Mouse (Mus musculus) embryonic facial prominence, embryonic 11.5 days (tissue): ENCODE results near the gene Elk4. TPM values are rescaled to one million over a fixed set of nuclear protein-coding genes. Genes with fewer than 3 reads are reported as not detected.

Experiments used
- ATAC-seq: fragments of 200-750 bp; cut with Nextera tagmentation; replicated peaks from 2 replicates; pipeline ENCODE4 v1.8.0; 2017; ENCODE audit warnings: low read depth; ENCODE audit not compliant: insufficient number of reproducible peaks, low FRiP score, low TSS enrichment
- DNase-seq: peaks from one replicate; pipeline ENCODE4 v3.0.0-alpha.2; 2015; ENCODE audit warnings: low spot score
- H3K27ac ChIP-seq: fragments of 300-500 bp; sonication (generic); replicated peaks from 2 replicates; pipeline ENCODE4 v1.5.1; 2014; ENCODE audit warnings: mild to moderate bottlenecking, low read depth, low read length, control low read depth
- H3K27me3 ChIP-seq: fragments of 300-500 bp; sonication (generic); 2 replicates; pipeline ENCODE4 v1.6.1; 2014; ENCODE audit warnings: mild to moderate bottlenecking, low read length, moderate library complexity, mixed read lengths; ENCODE audit not compliant: control insufficient read depth, insufficient read depth
- H3K36me3 ChIP-seq: fragments of 300-500 bp; sonication (generic); replicated peaks from 2 replicates; pipeline ENCODE4 v1.6.1; 2014; ENCODE audit warnings: low read depth, mild to moderate bottlenecking, low read length, moderate library complexity, mixed read lengths; ENCODE audit not compliant: control insufficient read depth, insufficient read depth
- H3K4me1 ChIP-seq: fragments of 300-500 bp; sonication (generic); 2 replicates; pipeline ENCODE4 v1.6.1; 2014; ENCODE audit warnings: low read length, mixed read lengths; ENCODE audit not compliant: control insufficient read depth, insufficient read depth
- H3K4me2 ChIP-seq: fragments of 300-500 bp; sonication (generic); 2 replicates; pipeline ENCODE4 v1.6.1; 2014; ENCODE audit warnings: low read depth, mild to moderate bottlenecking, control low read depth, low read length, moderate library complexity
- H3K4me3 ChIP-seq: fragments of 300-500 bp; sonication (generic); 2 replicates; pipeline ENCODE4 v1.5.1; 2014; ENCODE audit warnings: low read depth, low read length, control low read depth
- H3K9ac ChIP-seq: fragments of 300-500 bp; sonication (generic); replicated peaks from 2 replicates; pipeline ENCODE4 v1.6.1; 2014; ENCODE audit warnings: mild to moderate bottlenecking, control low read depth, low read length
- H3K9me3 ChIP-seq: fragments of 300-500 bp; sonication (generic); replicated peaks from 2 replicates; pipeline ENCODE4 v1.6.1; 2016; ENCODE audit warnings: mild to moderate bottlenecking, low read length, inconsistent platforms, mixed read lengths; ENCODE audit not compliant: control insufficient read depth
- WGBS: fragments of 180-500 bp; shearing (Covaris S2); extraction: QIAGEN DNeasy Blood & Tissue Kit; methylation state at CpG from one replicate; pipeline ENCODE4 v1.1.7; 2014; 5-methylcytosine and 5-hydroxymethylcytosine counted together
- polyA plus RNA-seq: library from polyadenylated mRNA; unstranded; fragments of >200 nt; fragmentation: Nextera tagmentation; extraction: Ambion mirVana; gene quantifications from 2 replicates; pipeline ENCODE4 v1.2.1, GENCODE M21; 2014

Gene Elk4
- polyA plus RNA-seq, 1 experiment from 2014 or later: 19.8 TPM

DNA sequence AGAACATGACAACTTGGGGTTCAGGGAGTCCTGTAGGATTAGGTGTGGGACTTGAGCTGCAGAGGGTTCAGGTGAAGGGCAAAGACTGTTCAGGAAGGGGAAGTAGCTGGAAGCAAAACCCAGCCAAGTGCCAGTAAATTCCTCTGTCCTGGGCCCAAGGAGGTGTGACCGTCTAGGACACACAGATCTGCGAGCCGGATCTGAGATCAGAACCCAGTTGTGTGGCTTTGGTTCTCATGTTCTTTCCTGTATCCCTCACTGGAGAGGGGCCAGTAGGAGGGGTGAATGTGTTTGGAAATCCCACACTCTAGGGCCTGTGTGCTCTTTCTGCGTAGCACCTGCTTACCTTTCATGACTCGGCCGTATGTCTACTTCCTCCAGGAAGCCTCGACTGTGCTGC lies 40.1 kb upstream of the Elk4 start:
- no peaks in the 10 kb centered on the region for H3K9me3 ChIP-seq
- H3K4me2 ChIP-seq: no peak overlapping the region
- ATAC-seq (no peak), DNase-seq (no peak)
- peaks cover 18% of the 10 kb centered on the region for H3K27me3 ChIP-seq
- H3K27ac ChIP-seq: no peak overlapping the region
- H3K4me1 ChIP-seq: peaks cover 13% of the 10 kb centered on the region
- H3K4me3 ChIP-seq: no peak overlapping the region
- 78% methylated on average over 7 of the region's 7 CpGs for WGBS
- H3K36me3 ChIP-seq: no peaks in the 10 kb centered on the region
- H3K9ac ChIP-seq: no peak overlapping the region

DNA sequence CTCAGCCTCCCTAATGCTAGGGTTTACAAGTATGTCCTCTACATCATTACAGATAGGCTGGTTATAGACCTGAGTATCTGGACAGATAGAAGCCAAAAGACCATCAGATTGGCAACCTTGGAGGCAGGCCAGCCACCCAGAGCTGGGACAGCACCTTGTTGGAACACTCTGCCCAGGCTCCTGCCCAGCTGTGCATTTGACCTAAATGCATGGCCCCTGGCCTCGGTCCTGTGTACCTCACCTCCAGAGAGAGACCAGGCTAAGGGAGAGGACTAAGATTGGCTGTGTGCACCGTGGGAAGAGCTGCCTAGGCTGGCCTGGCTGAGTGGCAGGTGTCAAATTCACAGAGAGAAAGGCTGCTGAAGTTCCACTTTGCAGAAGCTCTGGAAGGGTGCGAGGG lies 38.9 kb upstream of the Elk4 start:
- Histone ChIP-seq H3K9ac (no peak overlapping the region), H3K4me1 (peaks cover 19% of the 10 kb centered on the region), H3K36me3 (no peaks in the 10 kb centered on the region), H3K9me3 (no peaks in the 10 kb centered on the region), H3K27ac (no peak overlapping the region), H3K4me3 (no peak overlapping the region), H3K4me2 (no peak overlapping the region), H3K27me3 (peaks cover 12% of the 10 kb centered on the region)
- DNase-seq (no peak), ATAC-seq (no peak)
- 39% methylated on average over 3 of the region's 3 CpGs for WGBS

DNA sequence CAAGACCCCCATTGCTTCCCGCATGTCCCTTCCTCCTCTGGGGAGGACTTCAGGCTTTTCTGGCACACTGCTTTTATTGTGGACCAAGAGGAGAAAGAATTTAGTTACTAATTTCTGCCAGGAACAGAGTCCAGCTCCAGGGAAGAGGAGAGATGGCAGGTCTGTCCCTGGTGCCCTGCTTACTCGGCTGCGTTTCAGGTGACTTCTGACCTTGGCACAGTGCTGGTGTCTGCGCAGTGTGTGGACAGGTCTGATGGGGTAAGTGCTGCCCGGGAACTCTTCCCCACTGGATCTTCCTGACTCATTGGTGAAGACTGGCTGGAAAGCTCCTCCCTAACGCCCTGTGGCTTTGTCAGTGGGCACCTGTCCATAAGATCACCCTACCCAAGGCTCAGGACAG lies 38.4 kb upstream of the Elk4 start:
- 67% methylated on average over 6 of the region's 6 CpGs for WGBS
- Histone ChIP-seq H3K4me2 (no peak overlapping the region), H3K27ac (no peak overlapping the region), H3K36me3 (no peaks in the 10 kb centered on the region), H3K4me1 (peaks cover 19% of the 10 kb centered on the region), H3K4me3 (no peak overlapping the region), H3K9me3 (no peaks in the 10 kb centered on the region), H3K27me3 (peaks cover 10% of the 10 kb centered on the region), H3K9ac (no peak overlapping the region)
- DNase-seq (no peak), ATAC-seq (no peak)

DNA sequence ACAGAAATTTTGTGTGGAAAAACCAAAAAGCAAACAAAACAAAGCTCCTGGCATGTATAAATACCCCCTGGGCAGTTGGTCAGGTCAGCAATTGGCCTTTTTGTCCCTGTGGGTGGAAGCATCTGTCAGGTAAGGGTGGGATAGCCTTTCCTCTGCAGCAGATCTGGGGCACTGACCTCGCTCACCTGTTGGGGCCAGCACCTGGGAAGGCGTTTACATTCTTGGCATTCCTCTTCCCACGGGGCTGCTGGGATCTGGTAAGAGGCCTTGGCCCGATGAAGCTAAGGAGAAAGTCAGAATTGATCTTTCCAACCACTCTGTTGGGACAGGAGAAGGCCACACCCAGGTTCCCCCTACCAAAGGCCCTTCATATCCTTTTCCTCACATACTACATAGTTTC lies 37.6 kb upstream of the Elk4 start:
- Histone ChIP-seq H3K9me3 (no peaks in the 10 kb centered on the region), H3K36me3 (no peaks in the 10 kb centered on the region), H3K4me2 (no peak overlapping the region), H3K27me3 (peaks cover 5% of the 10 kb centered on the region), H3K9ac (no peak overlapping the region), H3K4me3 (no peak overlapping the region), H3K4me1 (peaks cover 19% of the 10 kb centered on the region), H3K27ac (no peak overlapping the region)
- ATAC-seq (no peak), DNase-seq (no peak)
- WGBS: 38% methylated on average over 4 of the region's 4 CpGs

DNA sequence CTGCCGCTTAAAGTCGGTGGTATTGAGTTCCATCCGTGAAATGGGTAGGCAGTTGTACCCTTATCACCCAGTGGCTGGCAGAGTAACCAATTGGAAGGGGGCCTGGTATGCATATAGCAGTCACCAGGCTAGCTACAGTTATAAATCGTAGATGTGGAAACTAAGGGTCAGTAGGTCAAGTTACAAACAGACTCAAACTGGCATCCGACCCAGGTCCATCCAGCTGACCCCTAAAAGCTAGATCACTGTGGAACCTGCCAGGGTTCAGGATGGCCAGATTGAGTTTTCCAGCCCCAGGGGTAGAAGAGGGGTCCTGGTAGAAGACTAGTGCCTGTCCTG lies 37.1 kb upstream of the Elk4 start:
- DNase-seq (no peak), ATAC-seq (no peak)
- WGBS: 45% methylated on average over 5 of the region's 5 CpGs
- Histone ChIP-seq H3K9ac (no peak overlapping the region), H3K27me3 (peaks cover 5% of the 10 kb centered on the region; the same call in 1 of the 2 replicates), H3K4me1 (peaks cover 19% of the 10 kb centered on the region), H3K27ac (no peak overlapping the region), H3K4me2 (no peak overlapping the region), H3K36me3 (no peaks in the 10 kb centered on the region), H3K9me3 (no peaks in the 10 kb centered on the region), H3K4me3 (no peak overlapping the region)

DNA sequence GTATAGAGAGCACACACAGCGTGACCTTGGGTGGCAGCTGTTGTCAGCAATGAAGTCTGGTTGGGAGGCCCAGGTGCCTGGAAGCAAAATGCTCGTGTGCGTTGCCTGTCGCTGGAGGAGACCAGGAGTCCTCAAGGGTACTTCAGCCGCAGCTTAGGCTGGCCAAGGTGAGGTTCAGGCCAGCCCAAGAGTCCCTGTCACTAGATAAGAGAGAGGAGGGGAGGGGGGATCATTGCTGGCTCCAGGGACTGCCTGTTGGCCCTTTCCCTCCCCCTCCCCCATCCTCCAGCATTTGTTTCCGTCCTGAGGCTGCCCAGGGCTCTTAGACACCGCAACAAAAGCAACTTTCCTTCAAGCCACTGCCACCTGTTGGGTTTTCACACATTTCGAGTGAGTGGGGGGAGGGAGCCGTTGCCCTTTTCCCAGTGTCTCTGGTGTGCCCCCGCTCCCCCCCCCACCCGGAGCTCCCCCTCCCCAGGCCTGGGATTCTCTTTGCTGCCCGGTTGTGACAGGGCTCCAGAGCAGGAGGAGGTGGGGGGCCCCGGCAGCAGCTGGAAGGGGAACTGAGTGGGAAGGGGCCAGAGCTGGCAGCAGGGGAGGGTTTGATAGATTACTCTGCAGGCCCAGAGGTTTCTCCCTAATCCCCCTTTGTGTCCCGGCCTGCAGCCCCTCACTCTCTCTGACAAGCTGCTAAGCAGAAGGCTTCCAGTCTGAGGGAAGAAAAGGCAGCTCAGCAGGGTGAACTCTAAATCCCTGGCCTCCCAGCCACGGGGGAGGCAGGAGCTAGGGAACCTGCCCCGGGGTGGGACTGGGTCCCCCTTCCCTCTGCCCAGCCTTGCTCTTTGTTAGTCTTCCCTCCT lies 36.5 kb upstream of the Elk4 start:
- Histone ChIP-seq H3K4me1 (peaks cover 19% of the 10 kb centered on the region), H3K4me2 (peak overlapping the region; percentile 34), H3K9me3 (no peaks in the 10 kb centered on the region), H3K9ac (peak overlapping the region; percentile 43), H3K36me3 (no peaks in the 10 kb centered on the region), H3K27me3 (peaks cover 5% of the 10 kb centered on the region; the same call in 1 of the 2 replicates), H3K4me3 (no peak overlapping the region), H3K27ac (peak overlapping the region; percentile 58)
- 6% methylated on average over 16 of the region's 16 CpGs for WGBS
- peak; percentile 68 for ATAC-seq
- DNase-seq: peak; percentile 71

DNA sequence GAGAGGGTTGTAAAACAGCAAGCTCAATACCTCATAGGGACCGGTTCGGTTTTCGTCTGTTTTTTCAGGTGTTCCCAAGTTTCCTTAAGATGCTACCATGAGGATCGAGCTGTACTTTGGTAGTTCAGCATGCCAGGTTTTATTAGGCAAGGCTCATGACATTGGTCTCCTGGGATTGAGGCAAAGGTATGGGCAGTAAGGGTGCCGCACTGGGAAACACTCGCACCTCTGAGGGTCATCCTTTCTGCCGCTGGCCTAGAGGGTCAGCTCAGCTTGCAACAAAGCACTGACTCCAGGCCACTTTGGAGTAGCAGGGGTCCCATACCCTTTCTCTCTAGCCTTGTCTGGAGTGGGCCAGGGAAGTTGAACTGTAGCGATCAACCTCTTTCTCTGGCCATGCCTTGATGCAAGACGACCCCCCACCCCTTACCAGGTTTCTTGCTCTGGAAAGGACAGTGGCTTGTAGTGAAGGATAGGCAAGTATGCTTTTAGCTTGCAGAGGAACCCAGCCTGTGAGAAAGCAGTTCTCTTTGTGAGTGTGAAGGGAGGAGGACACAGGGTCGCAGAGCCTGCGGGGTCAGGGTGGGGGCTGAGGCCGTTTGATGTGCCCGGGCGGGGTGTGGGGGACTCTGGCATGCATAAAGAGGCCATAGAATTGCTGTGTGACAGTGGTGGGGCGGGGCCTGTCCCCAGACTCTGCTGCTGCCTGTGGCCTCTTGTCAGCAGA lies 35.5 kb upstream of the Elk4 start:
- Histone ChIP-seq H3K27ac (peak overlapping the region; percentile 58), H3K27me3 (peaks cover 3% of the 10 kb centered on the region; the same call in 1 of the 2 replicates), H3K9me3 (no peaks in the 10 kb centered on the region), H3K4me1 (peaks cover 19% of the 10 kb centered on the region), H3K4me3 (no peak overlapping the region), H3K9ac (0 out of 2 replicates have a peak overlapping the region, but pooled peaks have one; percentile 30), H3K36me3 (no peaks in the 10 kb centered on the region; the same call in 1 of the 2 replicates), H3K4me2 (no peak overlapping the region)
- WGBS: 6% methylated on average over 15 of the region's 15 CpGs
- peak; percentile 60 for ATAC-seq
- peak; percentile 56 for DNase-seq
